Mouse (Mus musculus) T-cell, adult 2 months (primary cell): Measurements from ENCODE around the gene Gm11634.
"Not testable (repeated sequence)": the region's sequence is repeated elsewhere in the genome, so short reads cannot be mapped to it uniquely, and the experiment has no call there.

Experiments
- DNase-seq: peaks from one replicate; pipeline ENCODE4 v3.0.0; 2022; ENCODE audit warnings: low spot score

Gene Gm11634

DNA sequence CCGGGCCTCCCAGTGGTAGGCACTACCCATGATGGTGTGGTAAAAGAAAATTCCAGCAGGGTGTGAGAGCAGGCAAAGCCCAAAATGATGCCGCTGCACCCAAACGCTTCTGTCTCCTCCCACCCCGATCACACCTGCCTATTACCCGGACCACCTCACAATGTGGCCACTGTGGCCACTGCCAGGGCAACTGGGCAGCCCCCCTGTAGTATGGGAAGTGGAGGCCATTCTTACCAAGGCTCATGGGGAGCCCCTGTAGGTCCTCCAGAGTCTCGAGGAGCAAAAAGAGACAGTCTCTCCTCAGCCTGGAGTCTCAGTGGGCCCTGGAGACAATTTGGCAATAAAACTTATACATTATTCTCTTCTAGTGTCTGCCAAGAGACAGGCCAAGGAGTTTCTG is at the start of gene Gm11634:
TSS of gene Gm11634 (minus strand) at position 101 of the 400 bp plus-strand sequence.
- no peak for DNase-seq

DNA sequence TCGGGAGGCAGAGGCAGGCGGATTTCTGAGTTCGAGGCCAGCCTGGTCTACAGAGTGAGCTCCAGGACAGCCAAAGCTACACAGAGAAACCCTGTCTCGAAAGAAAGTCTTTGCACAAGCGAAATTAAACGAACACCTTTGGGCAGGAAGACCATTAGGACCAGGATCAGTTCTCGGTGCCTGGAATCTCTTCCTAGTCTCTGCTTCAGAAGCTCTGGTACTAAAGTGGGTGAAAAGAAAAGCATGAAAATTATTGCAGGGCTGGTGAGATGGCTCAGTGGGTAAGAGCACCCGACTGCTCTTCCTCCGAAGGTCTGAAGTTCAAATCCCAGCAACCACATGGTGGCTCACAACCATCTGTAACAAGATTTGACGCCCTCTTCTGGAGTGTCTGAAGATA is 48.0 kb upstream of the Gm11634 start:
- DNase-seq = not testable (repeated sequence)

DNA sequence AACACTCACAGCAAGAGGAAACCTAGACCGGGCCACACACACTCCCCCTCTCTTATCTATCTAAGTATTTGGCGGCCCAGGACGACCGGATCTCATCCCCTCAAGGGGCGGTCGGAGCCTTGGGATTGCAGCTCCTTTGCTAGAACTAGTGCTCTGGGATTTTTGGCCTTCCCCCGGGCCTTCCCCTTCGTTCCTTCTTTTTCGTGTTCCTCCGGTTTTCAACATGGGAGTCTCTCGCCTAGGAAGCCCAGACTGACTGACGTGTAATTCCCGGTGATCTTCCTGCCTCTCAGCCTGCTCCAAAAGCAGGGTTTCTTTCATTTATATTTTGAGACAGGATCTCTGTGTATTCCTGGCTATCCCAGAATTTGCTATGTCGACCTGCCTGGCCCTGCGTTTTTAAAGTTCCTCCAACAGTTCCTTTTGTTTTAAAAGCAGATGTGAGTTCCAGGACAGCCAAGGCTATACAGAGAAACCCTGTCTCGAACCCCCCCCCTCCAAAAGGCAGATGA is 47.3 kb upstream of the Gm11634 start:
- DNase-seq = not testable (repeated sequence)

DNA sequence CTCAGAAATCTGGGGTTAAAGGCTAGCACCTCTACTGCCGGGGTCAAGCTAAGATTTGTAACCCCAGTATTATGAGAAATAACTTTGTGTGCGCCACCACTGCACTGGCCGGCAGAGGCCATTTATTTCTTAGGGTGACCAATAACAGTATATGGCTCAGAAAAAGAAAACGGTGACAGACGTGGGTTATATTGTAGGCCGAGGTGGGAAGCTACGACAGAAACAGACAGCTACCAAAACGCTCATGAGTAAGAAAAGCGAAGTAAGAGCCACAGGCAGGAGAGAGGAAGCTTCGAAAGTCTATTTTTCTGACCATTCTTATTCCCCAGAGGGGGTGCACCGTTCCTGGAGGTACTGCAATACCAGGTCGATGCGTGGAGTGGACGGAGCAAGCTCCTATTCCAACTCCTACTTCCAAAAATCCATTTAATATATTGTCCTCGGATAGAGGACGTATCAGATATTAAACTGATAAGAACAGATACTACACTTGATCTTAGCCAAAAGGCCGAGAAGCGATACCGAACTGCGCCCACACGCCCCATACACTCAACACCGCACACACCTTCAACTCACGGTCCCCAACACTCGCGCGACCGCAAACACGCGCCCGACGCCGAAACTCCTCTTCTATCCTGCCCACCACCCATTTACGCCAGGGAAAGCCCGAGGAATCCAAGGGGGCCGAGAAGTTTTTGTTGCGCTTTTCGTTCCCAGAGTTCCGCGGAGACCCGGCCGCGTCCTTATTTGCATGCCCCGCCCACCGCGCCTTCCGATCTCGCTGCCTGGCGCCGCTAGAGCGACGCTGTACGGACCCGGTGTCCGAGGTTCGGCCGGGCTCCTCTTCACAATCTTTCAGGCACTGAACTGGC is 46.6 kb upstream of the Gm11634 start:
- peak; percentile 63 for DNase-seq

DNA sequence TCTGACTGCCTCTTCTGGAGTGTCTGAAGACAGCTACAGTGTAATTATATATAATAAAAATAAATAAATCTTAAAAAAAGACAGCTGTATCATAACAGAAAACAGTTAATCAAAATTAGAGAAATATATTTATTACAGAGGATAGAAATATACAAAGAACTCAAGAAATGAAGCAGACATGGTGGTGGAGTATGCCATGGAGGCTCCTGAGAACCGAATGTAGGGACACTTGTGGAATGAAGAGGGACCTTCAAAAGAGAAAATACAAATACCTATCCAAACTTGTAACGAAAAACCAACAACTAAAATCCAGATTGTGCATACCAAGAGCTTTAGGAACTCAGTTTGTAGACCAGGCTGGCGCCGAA is 46.0 kb upstream of the Gm11634 start:
- not testable (repeated sequence) for DNase-seq

DNA sequence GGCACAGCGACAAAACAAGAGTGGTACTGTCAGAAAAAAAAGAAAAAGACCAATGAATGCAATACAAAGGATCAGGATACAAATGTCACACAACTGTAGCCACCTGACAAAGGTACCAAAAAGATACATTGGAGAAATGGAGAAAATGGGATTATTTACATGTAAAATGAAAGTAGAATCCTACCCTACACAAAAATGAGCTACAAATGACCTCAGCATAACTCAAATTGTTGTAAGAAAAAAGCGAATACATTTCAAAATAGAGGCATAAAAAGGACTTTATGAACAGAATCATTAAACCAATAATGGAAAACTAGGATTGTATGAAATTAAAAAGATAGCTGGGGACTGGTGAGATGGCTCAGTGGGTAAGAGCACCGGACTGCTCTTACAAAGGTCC is 45.5 kb upstream of the Gm11634 start:
- no peak for DNase-seq

DNA sequence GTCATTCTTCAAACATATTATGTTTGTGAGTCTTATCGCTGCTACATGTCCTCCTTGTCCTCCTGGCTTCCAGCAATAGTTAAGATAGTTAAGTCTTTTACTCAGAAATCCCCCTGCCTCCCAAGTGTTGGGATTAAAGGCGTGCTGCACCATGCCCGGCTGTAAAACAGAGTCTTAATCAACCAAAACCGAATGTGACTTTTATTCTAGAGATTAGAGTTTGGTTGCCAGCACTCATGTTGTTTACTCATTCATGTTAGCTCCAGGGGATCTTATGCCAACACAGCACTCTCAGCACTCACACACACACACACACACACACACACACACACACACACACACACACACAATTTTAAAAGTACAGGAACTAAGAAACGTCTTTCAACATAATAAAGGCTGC is 43.9 kb upstream of the Gm11634 start:
- DNase-seq = no peak

DNA sequence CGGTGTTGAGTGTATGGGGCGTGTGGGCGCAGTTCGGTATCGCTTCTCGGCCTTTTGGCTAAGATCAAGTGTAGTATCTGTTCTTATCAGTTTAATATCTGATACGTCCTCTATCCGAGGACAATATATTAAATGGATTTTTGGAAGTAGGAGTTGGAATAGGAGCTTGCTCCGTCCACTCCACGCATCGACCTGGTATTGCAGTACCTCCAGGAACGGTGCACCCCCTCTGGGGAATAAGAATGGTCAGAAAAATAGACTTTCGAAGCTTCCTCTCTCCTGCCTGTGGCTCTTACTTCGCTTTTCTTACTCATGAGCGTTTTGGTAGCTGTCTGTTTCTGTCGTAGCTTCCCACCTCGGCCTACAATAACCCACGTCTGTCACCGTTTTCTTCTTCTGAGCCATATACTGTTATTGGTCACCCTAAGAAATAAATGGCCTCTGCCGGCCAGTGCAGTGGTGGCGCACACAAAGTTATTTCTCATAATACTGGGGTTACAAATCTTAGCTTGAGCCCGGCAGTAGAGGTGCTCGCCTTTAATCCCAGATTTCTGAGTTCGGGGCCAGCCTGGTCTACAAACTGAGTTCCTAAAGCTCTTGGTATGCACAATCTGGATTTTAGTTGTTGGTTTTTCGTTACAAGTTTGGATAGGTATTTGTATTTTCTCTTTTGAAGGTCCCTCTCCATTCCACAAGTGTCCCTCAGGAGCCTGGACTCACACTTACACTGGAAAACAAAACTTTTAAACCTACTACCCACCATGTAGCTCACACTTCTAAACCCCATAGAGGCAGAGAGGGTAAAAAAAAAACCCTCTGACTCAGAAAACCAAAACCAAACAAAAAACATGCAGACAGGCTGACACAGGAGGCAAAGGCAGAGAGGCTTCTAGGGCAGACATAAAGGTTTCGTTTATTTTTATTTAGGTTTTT is 42.9 kb upstream of the Gm11634 start:
- DNase-seq = peak; percentile 30

DNA sequence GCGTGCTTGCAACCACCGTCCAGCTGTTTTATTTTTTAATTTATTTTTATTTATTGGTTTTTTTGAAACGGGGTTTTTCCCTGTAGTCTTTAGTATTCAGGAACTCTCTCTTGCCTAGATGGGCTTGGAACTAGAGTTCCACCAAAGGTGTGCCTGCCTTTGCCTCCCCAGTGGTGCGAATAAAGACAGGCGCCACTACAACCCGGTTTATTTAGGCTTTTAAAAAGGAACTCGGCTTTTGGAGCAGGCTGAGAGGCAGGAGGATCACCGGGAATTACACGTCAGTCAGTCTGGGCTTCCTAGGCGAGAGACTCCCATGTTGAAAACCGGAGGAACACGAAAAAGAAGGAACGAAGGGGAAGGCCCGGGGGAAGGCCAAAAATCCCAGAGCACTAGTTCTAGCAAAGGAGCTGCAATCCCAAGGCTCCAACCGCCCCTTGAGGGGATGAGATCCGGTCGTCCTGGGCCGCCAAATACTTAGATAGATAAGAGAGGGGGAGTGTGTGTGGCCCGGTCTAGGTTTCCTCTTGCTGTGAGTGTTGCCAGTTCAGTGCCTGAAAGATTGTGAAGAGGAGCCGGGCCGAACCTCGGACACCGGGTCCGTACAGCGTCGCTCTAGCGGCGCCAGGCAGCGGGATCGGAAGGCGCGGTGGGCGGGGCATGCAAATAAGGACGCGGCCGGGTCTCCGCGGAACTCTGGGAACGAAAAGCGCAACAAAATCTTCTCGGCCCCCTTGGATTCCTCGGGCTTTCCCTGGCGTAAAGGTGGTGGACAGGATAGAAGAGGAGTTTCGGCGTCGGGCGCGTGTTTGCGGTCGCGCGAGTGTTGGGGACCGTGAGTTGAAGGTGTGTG is 42.0 kb upstream of the Gm11634 start:
- DNase-seq = peak; percentile 67

DNA sequence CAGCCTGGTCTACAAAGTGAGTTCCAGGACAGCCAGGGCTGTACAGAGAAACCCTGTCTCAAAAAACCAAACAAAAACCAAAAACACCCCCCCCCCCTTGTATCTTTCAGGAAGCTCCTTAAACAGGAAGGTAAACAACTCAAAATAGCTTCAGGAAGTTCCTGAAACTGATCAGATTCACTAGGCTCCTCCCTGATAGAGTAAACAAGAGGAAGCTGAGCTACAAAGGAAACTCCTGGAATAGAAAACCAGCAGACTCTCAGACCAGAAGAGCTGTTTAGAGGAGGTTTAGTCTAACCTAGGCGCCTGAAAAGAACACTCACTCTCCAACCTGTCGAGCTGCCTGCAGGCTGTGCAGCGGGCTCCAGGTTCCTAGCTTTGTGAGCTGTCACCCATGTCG is 40.7 kb upstream of the Gm11634 start:
- DNase-seq = no peak

DNA sequence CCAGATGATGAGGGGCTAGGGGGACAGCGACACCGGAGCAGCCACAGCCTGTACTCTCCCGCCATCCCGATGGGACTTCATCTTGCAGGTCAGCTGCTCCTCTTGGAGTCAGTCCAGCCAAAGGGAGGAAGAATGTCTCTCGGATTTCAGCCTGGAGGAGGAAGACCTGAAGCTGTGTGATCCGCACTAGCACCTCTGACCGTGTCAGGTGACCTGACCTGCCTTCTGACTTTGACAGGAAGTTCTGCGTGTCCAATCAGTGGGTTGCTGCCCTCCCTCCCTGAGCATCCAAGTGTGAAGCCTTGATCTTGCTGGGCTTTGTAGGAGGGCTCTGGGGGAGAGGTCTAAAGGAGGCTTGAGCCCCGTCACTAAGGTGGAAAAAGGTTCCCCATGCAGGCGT is 36.6 kb upstream of the Gm11634 start:
- DNase-seq = no peak

DNA sequence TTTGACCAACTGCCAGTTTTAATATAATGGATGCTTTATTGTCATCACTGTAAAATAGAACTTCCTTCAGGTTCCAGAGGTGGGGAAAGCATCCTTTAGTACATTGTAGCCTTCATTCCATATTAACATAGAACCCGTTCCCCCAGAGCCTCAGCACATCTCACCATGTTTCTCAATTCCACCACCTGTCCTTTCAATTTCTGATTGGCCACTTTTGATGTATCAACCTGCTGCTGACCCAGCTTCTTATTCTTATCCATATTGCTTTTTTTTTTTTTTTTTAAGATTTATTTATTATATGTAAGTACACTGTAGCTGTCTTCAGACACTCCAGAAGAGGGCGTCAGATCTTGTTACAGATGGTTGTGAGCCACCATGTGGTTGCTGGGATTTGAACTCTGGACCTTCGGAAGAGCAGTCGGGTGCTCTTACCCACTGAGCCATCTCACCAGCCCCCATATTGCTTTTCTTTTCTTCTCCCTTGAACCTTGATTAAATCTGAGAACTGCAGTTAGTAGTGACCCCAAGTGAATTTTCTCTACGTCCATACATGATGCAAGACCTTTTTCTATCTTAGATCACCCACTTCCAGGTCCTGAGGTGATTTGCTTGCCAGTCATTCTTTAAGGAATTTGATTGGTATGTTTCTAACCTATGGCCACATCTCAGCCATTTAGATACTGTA is 29.8 kb upstream of the Gm11634 start:
- DNase-seq = not testable (repeated sequence)

DNA sequence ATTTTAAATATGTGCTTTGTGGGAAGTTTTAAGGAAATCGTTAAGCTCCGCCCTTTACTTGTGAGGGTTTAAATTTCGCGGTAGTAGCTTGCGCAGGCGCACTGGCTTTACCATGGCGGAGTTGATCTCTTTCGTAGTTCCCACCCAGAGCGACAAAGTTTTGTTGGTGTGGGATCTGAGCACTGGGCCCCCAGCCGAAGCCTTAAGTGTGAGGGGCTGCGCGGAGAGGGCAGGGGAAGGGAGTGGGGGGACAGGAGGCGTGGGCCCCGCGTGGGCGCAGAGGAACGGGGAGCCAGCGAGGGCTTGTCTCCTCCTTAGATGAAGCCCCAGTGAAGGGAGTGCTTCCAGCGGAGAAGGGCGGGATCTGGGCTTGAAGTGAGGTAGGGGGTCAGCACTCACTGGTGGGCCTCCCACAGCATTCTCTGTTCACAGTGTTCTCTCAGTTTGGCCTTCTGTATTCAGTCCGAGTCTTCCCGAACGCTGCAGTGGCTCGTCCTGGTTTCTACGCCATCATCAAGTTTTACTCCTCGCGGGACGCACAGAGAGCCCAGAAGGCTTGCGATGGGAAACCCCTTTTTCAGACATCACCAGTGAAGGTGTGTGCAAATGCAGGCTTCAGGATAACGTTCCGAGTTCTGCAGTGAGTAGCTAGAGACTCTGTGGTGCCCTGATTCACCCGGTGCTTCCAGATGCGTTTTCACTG is 29.0 kb upstream of the Gm11634 start:
- DNase-seq = peak; percentile 81

DNA sequence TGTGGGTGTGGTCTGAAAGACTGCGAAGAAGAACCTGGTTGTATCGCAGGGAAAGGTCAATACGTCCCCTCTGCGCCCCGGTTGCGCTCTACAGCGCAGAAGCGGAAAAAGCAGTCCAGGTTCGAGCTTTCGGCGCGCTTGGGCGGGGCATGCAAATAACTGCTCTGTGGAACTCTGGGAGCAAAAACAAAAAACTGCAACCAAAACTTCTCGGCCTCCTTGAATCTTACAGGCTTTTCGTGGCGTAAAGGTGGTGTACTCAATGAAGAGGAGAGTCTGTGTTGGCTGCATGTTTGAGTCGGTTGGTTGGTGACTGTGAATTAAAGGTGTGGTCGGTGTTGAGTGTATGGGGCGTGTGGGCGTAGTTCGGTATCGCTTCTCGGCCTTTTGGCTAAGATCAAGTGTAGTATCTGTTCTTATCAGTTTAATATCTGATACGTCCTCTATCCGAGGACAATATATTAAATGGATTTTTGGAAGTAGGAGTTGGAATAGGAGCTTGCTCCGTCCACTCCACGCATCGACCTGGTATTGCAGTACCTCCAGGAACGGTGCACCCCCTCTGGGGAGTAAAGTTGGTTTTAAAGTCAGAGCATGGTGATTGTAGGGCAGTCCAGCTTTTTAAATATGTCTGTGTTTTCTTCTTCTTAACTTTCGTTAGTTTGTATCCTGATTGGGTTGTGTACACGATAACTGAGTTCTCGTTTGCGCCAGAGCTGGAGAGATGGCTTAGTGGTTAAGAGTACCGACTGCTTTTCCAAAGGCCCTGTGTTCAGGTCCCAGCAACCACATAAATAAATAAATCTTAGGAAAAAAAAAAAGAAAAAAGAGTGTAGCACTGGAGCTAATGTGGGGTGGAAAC is 28.2 kb upstream of the Gm11634 start, which contains the start of gene Rdm1:
TSS of gene Rdm1 (plus strand) at position 201 of the 862 bp plus-strand sequence.
- peak; percentile 78 for DNase-seq

DNA sequence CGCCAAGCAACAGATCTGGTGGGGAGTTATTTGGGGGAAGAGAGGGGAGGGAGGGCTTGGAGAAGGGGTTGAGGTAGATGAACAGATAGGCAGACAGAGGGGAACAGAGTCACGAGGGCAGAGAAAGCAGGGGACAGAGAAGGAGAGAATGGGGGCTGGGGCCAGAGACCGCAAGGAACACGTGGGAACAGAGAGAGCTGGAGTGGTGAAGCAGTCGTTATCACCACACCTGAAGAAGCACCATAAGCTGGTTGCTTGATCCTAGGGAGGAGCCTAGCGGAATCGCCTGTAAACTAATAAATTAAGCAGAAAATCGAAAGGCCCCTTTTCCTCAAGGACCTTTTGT is 27.6 kb upstream of the Gm11634 start:
- DNase-seq = peak; percentile 15

DNA sequence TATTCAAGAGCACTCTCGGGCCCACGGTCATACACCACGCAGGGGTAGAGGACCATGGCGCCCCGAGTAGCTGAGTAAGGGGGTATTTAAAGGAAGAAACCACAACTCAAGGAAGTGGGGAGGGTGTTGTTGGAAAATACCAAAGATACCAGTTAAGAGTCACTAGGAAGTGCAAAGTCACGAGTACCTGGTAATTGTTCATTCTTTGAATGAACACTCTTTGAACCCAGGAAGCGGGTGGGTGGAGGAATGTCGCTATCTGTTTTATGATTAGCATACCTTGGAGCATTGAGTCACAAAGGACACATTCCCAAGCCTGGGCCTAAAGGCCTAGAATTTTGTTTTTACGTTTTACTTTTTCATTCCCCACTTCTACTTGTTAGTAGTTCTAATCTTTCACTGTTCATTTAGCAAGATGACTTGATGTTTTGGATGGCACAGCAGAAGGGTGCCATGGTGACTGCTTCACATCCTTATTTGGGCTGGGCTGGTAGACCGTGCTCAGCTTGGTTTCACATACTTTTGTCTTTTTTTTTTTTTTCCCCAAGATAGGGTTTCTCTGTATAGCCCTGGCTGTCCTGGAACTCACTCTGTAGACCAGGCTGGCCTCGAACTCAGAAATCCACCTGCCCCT is 21.1 kb upstream of the Gm11634 start:
- not testable (repeated sequence) for DNase-seq

DNA sequence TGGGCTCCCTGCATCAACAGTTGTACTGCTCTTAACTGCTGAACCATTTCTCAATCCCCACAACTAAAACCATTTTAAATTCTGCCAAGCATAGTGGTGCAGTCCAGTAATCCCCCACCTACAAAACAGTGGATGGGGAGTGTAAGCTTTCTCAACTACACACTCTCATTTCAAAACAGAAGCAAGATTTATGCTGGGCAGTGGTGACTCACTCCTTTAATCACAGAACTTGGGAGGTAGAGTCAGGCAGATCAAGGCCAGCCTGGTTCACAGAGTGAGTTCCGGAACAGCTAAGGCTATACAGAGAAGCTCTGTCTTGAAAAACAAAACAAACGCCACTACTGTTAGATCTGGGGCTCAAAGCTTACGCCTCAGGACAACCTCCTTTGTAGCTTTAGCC is 19.5 kb upstream of the Gm11634 start:
- no peak for DNase-seq

DNA sequence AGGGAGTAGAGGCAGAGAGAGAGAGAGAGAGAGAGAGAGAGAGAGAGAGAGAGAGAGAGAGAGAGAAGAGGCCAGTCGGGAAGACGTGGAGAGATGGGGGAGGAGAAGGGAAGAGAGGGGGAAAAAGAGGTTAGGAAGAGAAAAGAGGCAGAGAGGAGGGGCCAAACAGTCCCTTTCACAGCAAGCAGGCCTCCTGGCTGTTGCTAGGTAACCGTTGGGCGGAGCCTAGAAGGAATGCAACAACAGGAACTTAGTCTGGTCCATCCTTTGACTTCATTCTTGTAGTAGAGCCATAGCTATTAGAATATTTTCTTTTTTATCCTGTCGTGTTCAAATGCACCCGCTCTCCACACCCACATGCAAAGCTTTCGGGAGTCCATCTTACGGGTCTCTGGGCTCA is 18.8 kb upstream of the Gm11634 start:
- DNase-seq = peak; percentile 40
